Mouse (Mus musculus) ovary, postnatal 36 days (tissue): ENCODE measurements at regions not wholly inside any gene's neighbourhood (a gene's known extent, or its start where the extent isn't known, plus 50 kb on each side); places are given as distances from the start of the nearest gene placed in this dataset.

Experiments used
- DNase-seq: peaks from one replicate; pipeline ENCODE4 v3.0.0; 2022; ENCODE audit warnings: low spot score, mixed read lengths

- no peak for DNase-seq
Observed at GRCm38 (mm10) chr8:35321270-35321865, 444.2 kb upstream of the Gm19410 start.

- DNase-seq: no peak
Observed at GRCm38 (mm10) chr8:35323180-35323975, 442.2 kb upstream of the Gm19410 start.
